Mouse (Mus musculus) neutrophil, adult 65 days (primary cell): ENCODE data around the gene Amdhd2. TPM values are rescaled to one million over a fixed set of nuclear protein-coding genes. Genes with fewer than 3 reads are reported as not detected.

ENCODE experiments used
- total RNA-seq: library from RNA; stranded (reverse); gene quantifications from 2 replicates; pipeline ENCODE4 v1.2.4, GENCODE M21; 2023

Amdhd2 gene
- 64.2 and 79.3 TPM in 2 replicates for total RNA-seq

GRCm38 (mm10) chr17:24163176-24163962, at the start of gene Amdhd2:
Gene Amdhd2 (minus strand): TSS chr17:24163766.

GRCm38 (mm10) chr17:24209043-24209915, 45.7 kb upstream of the Amdhd2 start, which contains the start of gene Ntn3:
Gene Ntn3 (minus strand): TSS chr17:24209531.

GRCm38 (mm10) chr17:24205284-24205888, 41.8 kb upstream of the Amdhd2 start, which contains the start of gene Tbc1d24:
Gene Tbc1d24 (minus strand): TSS chr17:24205562.

GRCm38 (mm10) chr17:24169317-24170065, 5.9 kb upstream of the Amdhd2 start, which contains the start of gene Atp6v0c:
Gene Atp6v0c (minus strand): TSS chr17:24169702.

GRCm38 (mm10) chr17:24150824-24151223, 12.7 kb downstream of the Amdhd2 start, which contains the start of gene Pdpk1:
Gene Pdpk1 (minus strand): TSS chr17:24150924.

Other genes with a start within 250 kb of the Amdhd2 start
- not detected in 2 replicates for gene Dcpp3, start 246.3 kb downstream of the Amdhd2 start, total RNA-seq
- not detected in 2 replicates for gene Sbp, start 222.1 kb downstream of the Amdhd2 start, total RNA-seq
- gene Sbpl, start 208.5 kb downstream of the Amdhd2 start, total RNA-seq = not detected in 2 replicates
- not detected in 2 replicates for gene Prss30, start 183.2 kb downstream of the Amdhd2 start, total RNA-seq
- not detected in 2 replicates for gene Prss22, start 165.7 kb downstream of the Amdhd2 start, total RNA-seq
- not detected in 2 replicates for gene Prss27, start 125.6 kb downstream of the Amdhd2 start, total RNA-seq
- 13.0 and 13.8 TPM in 2 replicates for gene Kctd5, start 90.3 kb downstream of the Amdhd2 start, total RNA-seq
- 41.2 and 57.5 TPM in 2 replicates for gene Pdpk1, start 12.8 kb downstream of the Amdhd2 start, total RNA-seq
- 421 and 428 TPM in 2 replicates for gene Atp6v0c, start 5.9 kb upstream of the Amdhd2 start, total RNA-seq
- 9.4 and 13.1 TPM in 2 replicates for gene Tbc1d24, start 41.8 kb upstream of the Amdhd2 start, total RNA-seq
- gene Ntn3, start 45.8 kb upstream of the Amdhd2 start, total RNA-seq = 0.23 and 0.82 TPM in 2 replicates
- gene Tedc2, start 57.1 kb upstream of the Amdhd2 start, total RNA-seq = 9.4 and 12.1 TPM in 2 replicates
- gene Ccnf, start 87.7 kb upstream of the Amdhd2 start, total RNA-seq = 48.8 and 75.2 TPM in 2 replicates
- 0.14 and 0.35 TPM in 2 replicates for gene Abca17, start 187.3 kb upstream of the Amdhd2 start, total RNA-seq
- gene Abca3, start 188.2 kb upstream of the Amdhd2 start, total RNA-seq = 25.4 and 25.7 TPM in 2 replicates